Mouse (Mus musculus): ENCODE measurements around the gene Kcnh3. TPM values are rescaled to one million over a fixed set of nuclear protein-coding genes. Genes with fewer than 3 reads are reported as not detected.
"Not testable (repeated sequence)": the region's sequence is repeated elsewhere in the genome, so short reads cannot be mapped to it uniquely, and the experiment has no call there.

Kcnh3 gene
- polyA plus RNA-seq, 1 experiment from 2014 or later, result not detected

- no peak overlapping the region for H3K4me3 ChIP-seq (ENCODE audit: inconsistent target)
- 2% methylated on average over 45 of the region's 46 CpGs for WGBS (ENCODE audit: missing documents)
Observed at GRCm38 (mm10) chr15:99223585-99224207, 965 bp upstream of the Kcnh3 start.

GRCm38 (mm10) chr15:99225081-99225810 lies 585 bp downstream of the Kcnh3 start:
- WGBS (ENCODE audit: missing documents), result 3% methylated on average over 22 of the region's 22 CpGs
- no peaks in the 10 kb centered on the region for H3K36me3 ChIP-seq (ENCODE audit: inconsistent target)
- no peak overlapping the region for H3K4me3 ChIP-seq (ENCODE audit: inconsistent target)
- no peak overlapping the region for H3K27ac ChIP-seq
- H3K79me2 ChIP-seq (ENCODE audit: inconsistent target), result no peaks in the 10 kb centered on the region

More at GRCm38 (mm10) chr15:99223585-99224207, 965 bp upstream of the Kcnh3 start:
- Histone ChIP-seq H3K36me3 (ENCODE audit: inconsistent target) (no peaks in the 10 kb centered on the region), H3K79me2 (ENCODE audit: inconsistent target) (no peaks in the 10 kb centered on the region), H3K27ac (no peak overlapping the region)

GRCm38 (mm10) chr15:99226090-99226489 lies 1.4 kb downstream of the Kcnh3 start:
- Histone ChIP-seq H3K79me2 (ENCODE audit: inconsistent target) (no peaks in the 10 kb centered on the region), H3K36me3 (ENCODE audit: inconsistent target) (no peaks in the 10 kb centered on the region), H3K27ac (no peak overlapping the region), H3K4me3 (ENCODE audit: inconsistent target) (no peak overlapping the region)
- WGBS (ENCODE audit: missing documents), result 28% methylated on average over 14 of the region's 14 CpGs

- H3K36me3 ChIP-seq (ENCODE audit: inconsistent target), result no peaks in the 10 kb centered on the region
Observed at GRCm38 (mm10) chr15:99231998-99232397, 7.3 kb downstream of the Kcnh3 start.

GRCm38 (mm10) chr15:99233719-99234118 lies 9.1 kb downstream of the Kcnh3 start:
- H3K4me3 ChIP-seq (ENCODE audit: inconsistent target), result no peak overlapping the region
- 31% methylated on average over 17 of the region's 17 CpGs for whole genome bisulfite sequencing (ENCODE audit: missing documents)
- no peak overlapping the region for H3K27ac ChIP-seq

More at GRCm38 (mm10) chr15:99231998-99232397, 7.3 kb downstream of the Kcnh3 start:
- H3K4me3 ChIP-seq (ENCODE audit: inconsistent target), result no peak overlapping the region
- WGBS (ENCODE audit: missing documents), result 71% methylated on average over 10 of the region's 10 CpGs
- H3K27ac ChIP-seq, result no peak overlapping the region
- H3K79me2 ChIP-seq (ENCODE audit: inconsistent target), result no peaks in the 10 kb centered on the region

GRCm38 (mm10) chr15:99234326-99235010 lies 9.8 kb downstream of the Kcnh3 start:
- WGBS (ENCODE audit: missing documents), result 77% methylated on average over 10 of the region's 12 CpGs
- Histone ChIP-seq H3K4me3 (ENCODE audit: inconsistent target) (no peak overlapping the region), H3K79me2 (ENCODE audit: inconsistent target) (no peaks in the 10 kb centered on the region), H3K27ac (no peak overlapping the region), H3K36me3 (ENCODE audit: inconsistent target) (no peaks in the 10 kb centered on the region)

More at GRCm38 (mm10) chr15:99233719-99234118, 9.1 kb downstream of the Kcnh3 start:
- H3K36me3 ChIP-seq (ENCODE audit: inconsistent target), result no peaks in the 10 kb centered on the region
- no peaks in the 10 kb centered on the region for H3K79me2 ChIP-seq (ENCODE audit: inconsistent target)

- H3K4me3 ChIP-seq (ENCODE audit: inconsistent target), result no peak overlapping the region
- 66% methylated on average over 11 of the region's 11 CpGs for WGBS (ENCODE audit: missing documents)
- no peaks in the 10 kb centered on the region for H3K79me2 ChIP-seq (ENCODE audit: inconsistent target)
- H3K36me3 ChIP-seq (ENCODE audit: inconsistent target), result 0 out of 2 replicates have a peak, but pooled peaks cover under 1% of the 10 kb centered on the region
- no peak overlapping the region for H3K27ac ChIP-seq
Observed at GRCm38 (mm10) chr15:99238006-99238405, 13.3 kb downstream of the Kcnh3 start.

GRCm38 (mm10) chr15:99240129-99240528 lies 15.5 kb downstream of the Kcnh3 start:
- H3K36me3 ChIP-seq (ENCODE audit: inconsistent target), result peaks cover 17% of the 10 kb centered on the region; the same call in 1 of the 2 replicates
- H3K27ac ChIP-seq, result no peak overlapping the region
- WGBS (ENCODE audit: missing documents), result 73% methylated on average over 4 of the region's 4 CpGs
- no peaks in the 10 kb centered on the region for H3K79me2 ChIP-seq (ENCODE audit: inconsistent target)
- no peak overlapping the region for H3K4me3 ChIP-seq (ENCODE audit: inconsistent target)

- Histone ChIP-seq H3K36me3 (ENCODE audit: inconsistent target) (peaks cover 23% of the 10 kb centered on the region; the same call in 1 of the 2 replicates), H3K79me2 (ENCODE audit: inconsistent target) (no peaks in the 10 kb centered on the region), H3K4me3 (ENCODE audit: inconsistent target) (no peak overlapping the region), H3K27ac (no peak overlapping the region)
- WGBS (ENCODE audit: missing documents), result 84% methylated on average over 4 of the region's 4 CpGs
Observed at GRCm38 (mm10) chr15:99241249-99241648, 16.6 kb downstream of the Kcnh3 start.

- 91% methylated on average over 9 of the region's 10 CpGs for WGBS (ENCODE audit: missing documents)
Observed at GRCm38 (mm10) chr15:99242045-99242444, 17.4 kb downstream of the Kcnh3 start.

GRCm38 (mm10) chr15:99246736-99247135 lies 22.1 kb downstream of the Kcnh3 start:
- Histone ChIP-seq H3K79me2 (ENCODE audit: inconsistent target) (peaks cover 14% of the 10 kb centered on the region; the same call in 1 of the 2 replicates), H3K36me3 (ENCODE audit: inconsistent target) (peaks cover 40% of the 10 kb centered on the region; the same call in 1 of the 2 replicates)
- not testable (repeated sequence) for H3K4me3 ChIP-seq (ENCODE audit: inconsistent target); H3K27ac ChIP-seq
- 93% methylated on average over 6 of the region's 6 CpGs for WGBS (ENCODE audit: missing documents)

More at GRCm38 (mm10) chr15:99242045-99242444, 17.4 kb downstream of the Kcnh3 start:
- Histone ChIP-seq H3K4me3 (ENCODE audit: inconsistent target) (no peak overlapping the region), H3K27ac (no peak overlapping the region), H3K36me3 (ENCODE audit: inconsistent target) (peaks cover 30% of the 10 kb centered on the region; the same call in 1 of the 2 replicates), H3K79me2 (ENCODE audit: inconsistent target) (no peaks in the 10 kb centered on the region)

- 96% methylated on average over 9 of the region's 9 CpGs for WGBS (ENCODE audit: missing documents)
- Histone ChIP-seq H3K4me3 (ENCODE audit: inconsistent target) (no peak overlapping the region), H3K36me3 (ENCODE audit: inconsistent target) (peaks cover 32% of the 10 kb centered on the region; the same call in 1 of the 2 replicates), H3K27ac (no peak overlapping the region), H3K79me2 (ENCODE audit: inconsistent target) (peaks cover 14% of the 10 kb centered on the region; the same call in 1 of the 2 replicates)
Observed at GRCm38 (mm10) chr15:99248972-99249371, 24.3 kb downstream of the Kcnh3 start.

- Histone ChIP-seq H3K4me3 (ENCODE audit: inconsistent target) (no peak overlapping the region), H3K36me3 (ENCODE audit: inconsistent target) (peaks cover 24% of the 10 kb centered on the region; the same call in 1 of the 2 replicates)
- WGBS (ENCODE audit: missing documents), result 100% methylated on average over 9 of the region's 11 CpGs
Observed at GRCm38 (mm10) chr15:99249938-99250337, 25.3 kb downstream of the Kcnh3 start.

GRCm38 (mm10) chr15:99251111-99251510 lies 26.4 kb downstream of the Kcnh3 start:
- Histone ChIP-seq H3K79me2 (ENCODE audit: inconsistent target) (peaks cover 14% of the 10 kb centered on the region; the same call in 1 of the 2 replicates), H3K36me3 (ENCODE audit: inconsistent target) (peaks cover 18% of the 10 kb centered on the region; the same call in 1 of the 2 replicates), H3K27ac (0 out of 2 replicates have a peak overlapping the region, but pooled peaks have one; percentile 13), H3K4me3 (ENCODE audit: inconsistent target) (peak overlapping the region; percentile 65)
- WGBS (ENCODE audit: missing documents), result 1% methylated on average over 13 of the region's 15 CpGs

More at GRCm38 (mm10) chr15:99249938-99250337, 25.3 kb downstream of the Kcnh3 start:
- Histone ChIP-seq H3K79me2 (ENCODE audit: inconsistent target) (peaks cover 14% of the 10 kb centered on the region; the same call in 1 of the 2 replicates), H3K27ac (no peak overlapping the region)
